Mouse (Mus musculus) adrenal gland, postnatal 10 days (tissue): ENCODE measurements around the gene Kxd1. TPM values are rescaled to one million over a fixed set of nuclear protein-coding genes. Genes with fewer than 3 reads are reported as not detected.

ENCODE experiments used
- DNase-seq: peaks from one replicate; pipeline ENCODE4 v3.0.0; 2021; ENCODE audit warnings: mixed read lengths
- long read RNA-seq, 2 experiments: library from polyadenylated mRNA; stranded (forward); transcript quantifications; one replicate each; pipeline ENCODE4 v2.0.0; 2021
- total RNA-seq, 2 experiments: library from RNA; stranded (reverse); gene quantifications; 2 replicates each; pipeline ENCODE4 v1.2.3; 2021

Kxd1 gene
- 10 to 100 TPM; 84.0 to 97.4 TPM for total RNA-seq
- long read RNA-seq, experiment 1, transcript Kxd1-204 (7 exons, 884 nt): minor isoform, 5 of 168 reads
- long read RNA-seq, experiment 1, transcript Kxd1-201 (5 exons, 1,216 nt): major isoform, 65 of 168 reads
- long read RNA-seq, experiment 1, partial matches to known transcripts: 71 of 168 reads
- long read RNA-seq, experiment 1, other reads (novel, unspliced or antisense): 25 of 168 reads
- long read RNA-seq, experiment 2, transcript Kxd1-201 (5 exons, 1,216 nt): major isoform, 61 of 77 reads
- long read RNA-seq, experiment 2, partial matches to known transcripts: 6 of 77 reads
- long read RNA-seq, experiment 2, other reads (novel, unspliced or antisense): 9 of 77 reads

DNA sequence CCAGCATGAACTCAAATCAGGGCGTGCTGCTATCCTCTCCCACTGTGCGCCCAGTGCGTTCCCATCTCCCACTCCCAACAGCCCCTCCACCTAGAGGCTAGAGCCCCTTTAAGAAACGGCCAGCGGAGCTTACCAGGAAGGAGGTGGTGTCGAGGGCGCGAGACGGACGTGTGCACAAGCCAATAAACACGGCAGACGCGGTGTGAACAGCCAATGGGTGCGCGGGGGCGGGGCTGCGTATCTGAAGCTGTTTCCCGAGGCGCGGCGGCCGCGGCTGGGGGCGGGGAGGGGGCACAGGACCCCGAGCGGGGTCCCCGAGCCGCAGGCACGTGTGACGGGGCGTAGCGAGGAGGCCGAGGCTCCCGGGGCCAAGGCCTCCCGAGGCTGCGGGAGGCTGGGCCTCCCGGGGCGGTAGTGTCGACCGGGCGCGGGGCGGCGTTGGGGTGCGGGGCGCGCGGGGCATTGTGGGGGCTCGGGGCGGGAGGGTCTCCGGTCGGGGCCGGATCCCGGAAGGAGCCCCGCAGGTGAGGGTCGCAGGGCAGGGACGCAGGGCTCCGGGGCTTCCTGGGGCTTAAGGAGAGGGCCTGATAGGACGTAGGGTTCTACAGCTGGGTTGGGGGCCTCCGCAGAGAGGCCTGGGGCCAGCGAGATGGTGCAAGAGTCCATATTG lies at the start of gene Kxd1, which contains the start of gene Fkbp8:
TSS of gene Kxd1 (minus strand) at position 445 of the 670 bp plus-strand sequence.
TSS of gene Fkbp8 (plus strand) at position 213 of the 670 bp plus-strand sequence.
- peak; percentile 99 for DNase-seq

DNA sequence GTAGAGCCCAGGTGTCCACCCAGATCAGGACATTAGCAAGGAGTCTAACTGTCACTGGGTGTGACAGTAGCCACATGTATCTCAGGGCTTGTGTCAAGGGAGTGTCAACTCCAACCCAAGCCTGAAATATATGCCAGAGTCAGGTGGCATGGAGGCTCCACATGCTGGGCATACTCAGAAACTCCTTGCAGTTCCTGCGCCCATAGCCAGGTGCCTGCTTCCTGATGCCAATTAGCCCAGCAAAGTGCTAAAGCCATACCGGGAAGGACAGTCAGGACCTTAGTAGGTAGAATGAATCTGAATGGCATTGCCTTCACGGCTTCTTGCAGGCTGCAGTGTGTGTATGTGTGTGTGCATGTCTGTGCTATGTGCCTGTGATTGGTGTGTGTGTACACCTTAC lies 49.5 kb upstream of the Kxd1 start:
- no peak for DNase-seq

DNA sequence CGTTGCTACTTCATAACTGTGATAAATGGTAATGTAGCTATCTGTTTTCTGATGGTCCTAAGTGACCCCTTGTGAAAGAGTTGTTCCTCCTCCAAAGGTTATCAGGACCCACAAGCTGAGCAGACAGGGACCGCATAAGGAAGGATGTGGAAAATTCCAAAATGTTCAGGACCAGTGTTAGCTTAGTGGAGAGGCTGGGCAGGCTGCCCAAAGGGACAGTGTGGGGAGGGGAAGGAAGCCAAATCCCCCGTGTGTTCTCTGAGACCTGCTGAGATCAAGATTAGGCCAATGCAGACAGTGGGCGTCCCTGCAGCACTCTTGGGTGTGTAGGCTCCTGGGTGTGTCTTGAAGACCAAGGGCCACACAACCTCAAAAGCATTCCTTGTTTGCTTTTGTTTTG lies 47.2 kb upstream of the Kxd1 start:
- peak; percentile 70 for DNase-seq

DNA sequence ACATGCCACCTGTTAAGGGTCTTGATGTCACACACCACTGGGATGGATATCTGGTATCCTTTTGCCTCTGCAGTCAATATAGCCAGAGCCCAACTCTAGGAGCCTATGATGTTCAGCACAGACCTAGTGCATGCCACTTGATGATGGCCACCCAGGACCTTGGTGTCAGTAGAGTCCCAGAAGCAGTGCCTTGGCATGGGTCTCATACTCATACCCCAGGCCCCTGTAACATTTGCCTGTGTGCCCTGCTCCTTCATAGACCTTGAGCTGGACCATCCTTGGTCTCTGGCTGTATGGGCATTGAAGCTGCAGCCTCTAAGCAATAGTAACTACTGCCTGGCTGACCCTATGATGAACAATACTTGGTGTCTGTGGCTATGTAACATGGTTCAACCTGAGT lies 46.5 kb upstream of the Kxd1 start:
- DNase-seq: no peak

DNA sequence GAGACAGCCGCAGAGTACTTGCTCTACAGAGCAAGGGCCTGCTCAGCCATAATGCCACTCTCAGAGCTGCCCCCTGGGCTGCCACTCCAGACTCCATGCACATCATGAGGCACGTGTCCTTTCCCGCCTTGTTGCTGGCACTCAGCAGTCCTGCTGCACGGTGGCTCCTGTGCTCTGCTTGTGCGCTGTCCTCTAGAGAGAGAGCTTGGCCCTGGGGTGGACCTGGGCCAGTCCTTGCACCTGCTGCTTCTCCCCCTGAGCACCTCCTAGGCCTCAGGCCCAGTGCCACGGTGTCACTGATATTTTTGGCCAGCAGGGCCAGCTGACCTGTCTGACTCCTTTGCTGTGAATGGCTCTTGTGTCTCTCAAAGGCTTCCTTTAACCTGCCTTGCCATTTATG lies 43.2 kb upstream of the Kxd1 start:
- no peak for DNase-seq

DNA sequence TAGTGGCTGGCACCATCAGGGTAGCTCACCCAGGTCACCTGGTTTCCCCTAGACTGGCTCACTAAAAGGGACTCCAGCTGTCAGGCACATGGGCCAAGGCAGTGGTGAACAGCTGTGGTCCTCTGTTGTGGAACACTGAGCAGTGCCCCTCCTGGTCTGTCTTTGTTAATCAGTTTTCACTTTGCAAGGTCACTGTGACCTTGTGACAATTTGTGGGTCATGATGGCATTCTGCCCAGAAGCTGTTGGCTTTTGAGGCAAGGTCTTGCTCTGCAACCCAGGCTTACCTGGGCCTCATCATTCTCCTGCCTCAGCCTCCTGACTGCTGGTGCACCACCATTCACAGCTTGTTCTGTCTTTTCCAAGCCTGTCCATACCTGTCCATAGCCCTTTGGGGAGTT lies 42.6 kb upstream of the Kxd1 start:
- DNase-seq: no peak

DNA sequence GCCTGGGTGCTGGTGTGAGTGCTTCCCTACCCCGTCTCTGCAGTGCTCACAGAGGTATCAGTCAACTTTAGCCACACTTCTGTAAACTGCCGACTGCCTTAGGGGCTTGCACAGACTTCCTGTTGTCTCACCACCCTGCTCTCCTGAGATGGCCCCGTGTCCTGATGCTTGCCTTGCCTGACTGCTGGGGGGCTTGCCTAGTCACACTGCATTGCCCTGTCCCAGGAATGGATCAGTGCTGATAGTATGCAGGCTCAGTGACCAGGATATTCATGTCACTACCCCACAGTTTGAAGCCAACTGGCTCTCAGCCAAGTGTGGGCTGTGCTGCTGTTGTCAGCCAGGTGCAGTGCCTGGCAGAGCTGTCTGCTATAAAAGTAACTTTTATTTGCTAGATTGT lies 37.8 kb upstream of the Kxd1 start:
- peak; percentile 66 for DNase-seq

DNA sequence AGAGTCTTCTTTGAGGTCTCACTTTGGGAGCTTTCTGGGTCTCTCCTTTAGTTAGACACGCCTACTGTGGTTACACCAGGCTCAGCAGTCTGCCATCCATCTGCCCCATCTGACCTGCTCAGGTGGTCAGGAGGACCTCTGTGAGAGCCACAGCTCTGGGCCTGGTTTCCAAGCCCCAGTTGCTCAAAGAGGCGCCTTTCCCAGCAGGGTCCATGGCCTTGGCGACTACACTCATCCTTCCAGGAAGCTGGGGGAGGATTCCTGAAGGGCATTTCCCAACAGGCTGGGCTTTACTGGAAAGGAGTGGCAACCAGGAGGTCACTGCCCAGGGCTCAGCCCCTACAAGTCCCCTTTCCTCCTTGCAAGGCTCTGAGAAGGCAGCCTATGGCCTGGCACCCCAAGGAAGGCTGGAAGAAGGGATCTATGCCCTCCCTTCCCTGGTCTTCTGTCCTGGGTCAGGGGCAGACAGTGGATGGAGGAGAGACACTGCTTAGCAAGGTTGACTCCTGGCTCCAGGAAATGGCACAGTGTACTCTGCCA lies 37.0 kb upstream of the Kxd1 start:
- DNase-seq: no peak

DNA sequence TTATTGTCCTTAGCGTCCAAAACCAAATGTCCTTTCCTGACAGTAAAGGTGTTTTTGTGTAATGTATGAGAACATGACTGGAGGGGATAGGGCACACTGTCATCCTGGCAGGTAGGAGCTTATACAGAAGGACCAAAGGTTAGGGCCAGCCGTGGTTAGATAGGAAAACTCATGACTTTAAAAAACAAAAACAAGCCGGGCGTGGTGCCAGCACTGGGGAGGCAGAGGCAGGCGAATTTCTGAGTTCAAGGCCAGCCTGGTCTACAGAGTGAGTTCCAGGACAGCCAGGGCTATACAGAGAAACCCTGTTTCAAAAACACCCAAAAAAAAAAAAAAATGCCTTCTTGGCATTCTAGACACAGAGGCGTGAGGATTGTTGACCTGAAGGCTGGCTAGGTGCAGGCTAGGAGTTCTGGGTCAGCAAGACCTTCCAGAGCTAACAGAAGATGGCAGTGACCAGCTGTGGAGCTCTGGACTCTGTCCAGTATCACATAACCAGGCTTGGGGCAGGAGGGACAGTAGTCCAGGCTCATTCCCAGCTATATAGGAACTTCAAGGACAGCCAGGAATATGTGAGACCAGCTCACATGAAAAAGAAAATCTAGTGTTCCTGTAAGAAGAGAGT lies 36.1 kb upstream of the Kxd1 start:
- no peak for DNase-seq

DNA sequence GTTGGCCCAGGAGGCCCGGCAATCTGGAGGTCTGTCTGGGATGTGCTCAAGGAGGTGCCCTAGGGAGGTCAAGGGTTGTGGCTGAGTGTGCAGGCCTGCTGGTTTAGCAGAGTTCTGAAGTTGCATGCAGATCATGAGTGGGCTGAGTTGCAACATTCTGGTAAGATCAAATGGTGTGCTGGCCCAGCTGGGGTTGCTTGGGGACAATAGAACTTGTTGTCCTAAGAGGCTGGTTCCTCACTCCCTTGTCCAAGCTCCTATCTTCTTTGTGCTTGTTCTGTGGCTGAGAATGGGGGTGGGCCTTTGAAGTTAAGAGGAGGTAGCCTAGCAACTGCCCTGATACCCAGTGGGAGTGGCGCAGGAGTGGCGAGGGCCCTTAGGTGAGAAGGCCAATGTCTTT lies 35.0 kb upstream of the Kxd1 start:
- no peak for DNase-seq

DNA sequence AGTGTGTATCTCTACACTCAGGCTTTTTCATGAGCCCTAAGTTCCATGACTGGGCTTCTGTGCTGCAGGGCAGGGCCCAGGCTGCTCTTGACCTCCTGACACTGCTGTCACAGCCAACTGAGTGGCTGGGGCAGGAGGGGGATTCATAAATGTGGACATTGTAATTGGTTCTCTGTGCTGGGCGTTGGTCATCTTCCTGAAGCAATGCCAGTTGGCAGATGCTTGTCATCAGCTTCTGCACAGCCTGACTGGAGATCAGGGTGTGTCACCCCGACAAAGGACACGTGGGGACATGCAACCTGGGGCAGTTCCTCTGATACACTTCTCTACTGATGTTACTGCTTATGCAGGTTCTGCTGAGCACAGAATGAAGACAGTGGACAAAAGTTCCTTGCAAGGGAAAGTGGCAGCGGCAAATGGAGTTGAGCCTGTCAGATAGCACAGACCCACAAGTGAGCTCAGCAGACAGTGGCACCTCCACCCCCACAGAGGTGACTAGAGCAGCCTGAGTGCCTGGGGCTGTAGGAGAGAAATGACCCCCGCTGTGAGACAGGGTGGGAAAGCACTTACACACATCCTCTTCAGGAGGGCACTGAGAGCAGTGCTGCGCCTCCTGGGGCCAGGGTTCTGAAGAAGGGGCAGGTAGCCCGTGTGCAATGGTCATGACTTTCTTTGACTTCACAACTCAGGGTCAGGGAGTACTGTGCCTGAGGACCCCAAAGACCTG lies 34.2 kb upstream of the Kxd1 start:
- DNase-seq: peak; percentile 69

DNA sequence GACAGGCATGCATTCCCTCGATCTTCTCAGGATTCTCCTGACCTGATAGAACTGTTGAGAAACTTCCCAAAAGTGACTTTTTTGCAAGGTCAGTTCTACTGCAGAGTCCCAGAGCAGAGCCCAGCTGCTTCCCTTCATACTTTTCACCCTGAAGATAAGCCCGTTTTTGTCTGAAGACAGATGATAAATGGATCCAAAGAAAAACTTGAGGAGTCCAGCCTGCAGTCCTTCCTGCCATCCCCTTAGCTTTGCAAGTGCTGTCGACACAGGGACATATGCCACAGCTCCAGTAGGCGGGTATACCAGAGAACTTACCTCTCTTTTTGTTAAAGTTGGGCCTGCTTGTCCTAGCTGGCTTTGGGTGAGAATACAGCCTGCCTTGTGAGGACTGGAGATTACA lies 33.6 kb upstream of the Kxd1 start:
- DNase-seq: no peak

DNA sequence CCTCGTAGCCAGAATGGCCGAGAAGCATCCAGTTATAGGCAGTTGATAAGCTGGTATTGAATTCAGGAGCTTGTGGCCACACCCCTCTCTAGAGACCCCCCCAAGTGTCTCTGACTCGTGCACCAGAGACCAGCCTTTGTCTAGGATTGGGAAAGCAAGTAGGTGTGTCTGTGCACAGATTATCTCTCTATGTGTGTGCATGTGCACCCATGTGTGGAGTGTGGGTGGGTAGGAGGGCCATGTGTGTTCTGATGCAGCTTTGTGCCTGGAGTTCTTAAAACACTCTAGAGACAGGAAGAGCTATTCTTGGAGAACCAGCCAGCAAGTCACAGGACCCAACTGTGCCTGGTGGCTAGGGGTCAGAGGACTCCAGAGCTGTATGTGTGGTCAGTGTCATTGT lies 32.8 kb upstream of the Kxd1 start:
- DNase-seq: no peak

DNA sequence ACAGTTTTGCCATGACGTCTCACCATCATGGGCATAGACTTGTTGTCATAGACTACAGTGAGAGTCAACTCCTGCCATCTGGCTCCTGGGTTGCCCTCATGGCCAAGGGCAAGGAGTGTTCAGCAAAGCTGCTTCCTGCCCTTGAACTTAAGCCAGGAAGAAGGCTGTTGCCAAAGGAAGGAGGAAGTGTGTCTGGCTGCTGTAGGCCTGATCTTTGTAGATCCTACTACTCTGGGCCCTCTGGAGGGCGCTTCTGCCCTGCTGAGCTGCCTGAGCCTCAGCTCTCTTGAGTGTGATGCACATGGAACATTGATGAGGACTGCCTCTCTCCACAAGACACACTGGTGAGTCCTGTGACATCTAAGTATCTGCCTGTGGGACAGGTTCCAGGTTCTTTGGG lies 32.3 kb upstream of the Kxd1 start:
- peak; percentile 80 for DNase-seq

DNA sequence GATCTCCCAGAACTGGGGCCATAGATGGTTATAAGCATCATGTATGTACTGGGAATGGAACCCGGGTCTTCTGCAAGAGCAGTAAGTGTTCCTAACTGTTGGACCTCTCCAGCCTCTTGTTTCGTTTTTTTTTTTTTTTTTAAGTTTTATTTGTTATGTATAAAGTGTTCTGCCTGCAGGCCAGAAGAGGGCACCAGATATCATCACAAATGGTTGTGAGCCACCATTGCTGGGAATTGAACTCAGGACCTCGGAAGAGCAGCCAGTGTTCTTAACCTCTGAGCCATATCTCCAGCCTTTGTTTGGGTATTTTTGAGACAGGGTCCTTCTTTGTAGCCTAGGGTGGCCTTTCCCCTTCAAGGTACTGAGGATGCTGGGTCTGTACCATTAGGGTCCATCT lies 31.2 kb upstream of the Kxd1 start:
- DNase-seq: no peak

DNA sequence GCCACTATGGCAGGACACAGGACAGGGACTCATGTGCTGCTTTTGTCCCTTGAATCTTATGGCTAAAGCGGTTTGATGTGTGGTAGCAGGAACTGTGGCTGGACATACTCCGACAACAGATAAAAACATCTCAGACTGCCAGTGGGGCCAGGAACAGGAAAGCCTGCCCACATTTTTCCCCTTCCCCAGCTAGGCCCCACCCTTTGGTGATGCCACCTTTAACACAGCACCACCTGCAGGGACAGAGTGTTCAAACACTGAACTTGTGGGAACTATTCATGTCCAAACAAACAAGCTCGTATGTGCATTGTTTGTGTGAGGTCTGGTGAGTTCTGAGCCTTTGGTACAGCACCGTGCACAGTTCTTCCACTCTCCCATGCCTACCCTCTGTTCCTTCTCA lies 30.6 kb upstream of the Kxd1 start:
- no peak for DNase-seq

DNA sequence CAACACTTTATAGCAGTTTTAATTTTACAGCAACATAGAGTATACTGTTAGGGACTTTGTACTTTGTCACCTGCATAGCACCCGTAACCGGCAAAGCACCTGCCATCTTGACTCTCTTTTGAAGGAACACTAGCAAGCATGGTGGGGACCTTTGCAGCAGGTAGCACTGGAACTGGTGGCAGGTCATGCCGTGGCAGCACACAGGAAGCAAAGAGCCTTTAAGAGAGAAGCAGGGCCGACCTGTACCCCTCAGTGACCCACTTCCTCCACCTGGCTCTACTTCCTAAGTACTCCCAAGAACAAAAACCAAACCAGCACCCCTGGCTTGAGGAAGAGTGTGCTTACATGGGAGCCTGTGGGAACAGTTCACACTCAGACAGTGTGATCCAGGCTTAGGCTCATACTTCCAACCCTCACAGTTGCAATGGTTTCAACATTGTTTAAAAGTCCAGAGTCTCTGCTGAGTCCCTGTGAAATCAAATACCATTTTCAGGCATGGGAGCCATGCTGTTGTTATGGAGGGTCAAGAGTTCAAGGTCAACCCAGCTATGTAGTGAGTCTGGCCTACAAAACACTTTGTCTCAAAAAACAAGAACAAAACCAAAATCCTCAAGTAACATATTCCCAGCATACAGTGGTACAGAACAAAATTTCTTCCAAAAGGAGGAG lies 27.5 kb upstream of the Kxd1 start:
- DNase-seq: no peak

DNA sequence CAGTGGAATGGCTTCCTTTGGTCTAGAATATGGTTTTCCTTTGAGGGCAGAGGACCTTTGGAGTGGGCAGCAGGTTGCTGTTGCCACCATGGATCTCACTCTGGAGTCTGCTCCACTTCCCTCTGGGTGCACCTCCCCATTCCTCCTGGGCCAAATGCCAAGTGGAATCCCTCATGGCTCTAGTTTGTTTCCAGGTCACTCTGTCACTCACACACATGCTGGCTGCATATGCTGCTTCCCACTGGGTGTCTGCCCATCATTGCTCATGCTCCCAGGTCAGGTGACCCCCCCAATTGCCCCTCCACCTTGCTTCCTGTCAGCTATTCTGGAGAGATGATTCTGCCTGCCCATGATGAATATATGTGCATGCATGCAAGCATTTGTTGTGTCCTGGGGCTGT lies 26.0 kb upstream of the Kxd1 start:
- peak; percentile 86 for DNase-seq

DNA sequence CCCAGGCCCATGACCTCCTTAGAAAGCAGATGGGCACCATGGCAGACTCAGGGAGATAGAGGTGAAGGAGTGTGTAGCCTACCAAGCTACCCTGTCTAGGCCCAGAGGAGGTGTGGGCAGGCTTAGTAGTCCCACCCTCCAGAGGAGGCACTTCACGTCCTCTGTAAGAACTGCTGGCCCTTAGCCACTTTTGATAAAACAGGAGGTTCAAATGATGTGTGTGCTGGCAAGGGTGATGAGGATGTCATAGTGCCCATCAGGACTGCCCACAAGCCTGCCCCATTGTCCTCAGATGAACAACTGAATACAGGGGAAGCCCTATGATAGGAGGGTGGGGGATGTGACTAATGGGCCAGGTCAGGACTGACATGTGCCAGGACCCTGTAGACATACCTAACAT lies 25.1 kb upstream of the Kxd1 start:
- no peak for DNase-seq

DNA sequence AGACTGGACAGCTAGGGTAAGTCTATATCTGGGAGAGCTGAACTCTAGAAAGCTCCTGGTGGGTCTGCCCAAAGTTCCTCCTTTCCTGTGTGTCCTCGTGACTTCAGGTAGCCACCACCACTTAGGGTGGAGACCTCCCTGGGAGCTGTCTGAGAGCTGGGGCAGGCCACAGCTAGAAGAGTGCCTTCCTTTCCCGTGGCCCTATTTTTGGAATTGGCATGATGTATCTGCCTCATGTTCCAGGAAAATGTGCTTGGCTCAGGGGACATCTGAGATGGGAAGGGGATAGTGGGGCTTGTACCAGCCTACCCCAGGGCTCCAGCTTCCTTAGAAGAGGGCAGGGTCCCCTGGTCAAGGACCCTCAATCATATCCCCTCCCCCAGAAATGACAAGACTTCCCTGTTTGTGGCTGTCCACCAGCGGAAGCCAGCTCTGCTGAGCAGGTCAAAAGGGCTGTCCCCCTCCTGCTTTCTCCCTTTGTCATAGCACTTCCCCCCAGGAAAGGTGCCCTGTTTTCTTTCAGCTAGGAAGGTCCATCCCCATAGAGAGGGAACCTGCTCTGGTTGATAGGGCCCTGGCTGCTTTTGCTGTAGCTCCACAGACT lies 23.9 kb upstream of the Kxd1 start:
- no peak for DNase-seq

DNA sequence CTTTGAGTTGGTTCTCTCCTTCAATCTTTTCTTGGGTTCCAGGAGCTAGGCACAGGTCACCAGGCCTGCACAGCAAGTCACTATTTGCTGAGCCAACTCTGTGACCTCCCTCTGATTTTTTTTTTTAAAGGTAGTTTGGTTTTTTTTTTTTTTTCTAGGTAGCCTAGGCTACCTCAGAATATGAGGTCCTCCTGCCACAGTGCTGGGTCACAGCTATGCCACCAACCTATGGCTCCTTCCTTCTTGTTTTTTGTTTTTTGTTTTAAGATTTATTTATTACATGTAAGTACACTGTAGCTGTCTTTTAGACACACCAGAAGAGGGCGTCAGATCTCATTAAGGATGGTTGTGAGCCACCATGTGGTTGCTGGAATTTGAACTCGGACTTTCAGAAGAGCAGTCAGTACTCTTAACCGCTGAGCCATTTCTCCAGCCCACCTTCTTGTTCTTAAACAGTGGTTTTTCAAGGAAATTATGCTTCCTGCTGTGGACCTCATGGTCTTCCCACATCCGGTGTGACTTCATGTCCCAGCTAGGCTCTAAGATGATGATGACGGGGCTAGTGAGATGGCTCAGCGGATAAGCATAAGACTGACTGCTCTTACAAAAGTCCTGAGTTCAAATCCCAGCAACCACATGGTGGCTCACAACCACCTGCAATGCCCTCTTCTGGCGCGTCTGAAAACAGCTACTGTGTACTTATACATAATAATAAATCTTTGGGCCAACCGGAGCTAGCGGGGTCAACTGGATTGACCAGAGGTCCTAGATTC lies 21.8 kb upstream of the Kxd1 start:
- no peak for DNase-seq
